Mouse (Mus musculus) ES-E14 (cell line): ENCODE measurements around the gene Ddx39b.

Experiments
- ZC3H11A ChIP-seq: IDR thresholded peaks from 2 replicates; pipeline ENCODE4 v1.6.1; 2012; ENCODE audit warnings: low read depth, mild to moderate bottlenecking, inconsistent platforms, low read length, borderline replicate concordance
- ZNF384 ChIP-seq: IDR thresholded peaks from 2 replicates; pipeline ENCODE4 v1.6.1; 2012; ENCODE audit warnings: low read depth, low read length, inconsistent platforms

- TF ChIP-seq ZC3H11A (no peak), ZNF384 (no peak)
These were observed 18.1 kb downstream of the Ddx39b start for GRCm38 (mm10) chr17:35259621-35260020.
